14 mouse cellular contexts compared by ENCODE assay signal in the genomic region with DNA sequence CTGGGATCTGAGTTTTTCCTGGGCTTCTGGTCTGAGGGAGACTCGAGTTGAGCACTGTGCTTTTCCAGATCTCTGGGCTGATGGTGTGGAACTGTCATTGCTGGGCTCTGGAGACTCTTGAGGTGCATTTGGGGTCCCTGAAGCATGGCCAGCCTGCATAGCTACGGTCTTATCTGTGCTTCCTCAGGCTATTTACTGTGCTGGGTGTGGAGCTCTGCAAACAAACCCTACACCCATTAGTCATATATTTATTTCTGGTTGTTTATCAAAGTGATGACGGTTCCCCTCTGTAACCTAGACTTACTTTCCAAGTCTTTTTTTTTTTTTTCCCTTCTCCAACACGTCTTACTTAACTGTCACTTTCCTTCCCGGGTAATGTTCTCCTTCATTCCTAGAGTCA.
A peak's percentile ranks its signal among the peaks of the same experiment; 100 is the strongest.
DNase-seq lines count a peak whose midpoint lies in the region; ATAC-seq and TF ChIP-seq lines count a peak whose summit lies in the region.
"Had no signal": no experiment of that assay in that cellular context is flagged by ENCODE, and none has a peak within 500 bp of the region (broad histone marks: within the 10 kb centered on the region; RNA-seq: fewer than 3 reads in every experiment).

No protein-coding gene starts in this region.

- no peaks in the 10 kb centered on the region for H3K27me3 ChIP-seq in liver, embryonic 14.5 days (ENCODE audit: control insufficient read depth, insufficient read depth, low read length)
- H3K27me3 ChIP-seq in stomach, embryonic 16.5 days (ENCODE audit: control insufficient read depth, insufficient read depth, low read length): no peaks in the 10 kb centered on the region
- H3K27me3 ChIP-seq in forebrain, embryonic 16.5 days (replicated peaks; ENCODE audit: control insufficient read depth, insufficient read depth, low read length): no peaks in the 10 kb centered on the region
- no peaks in the 10 kb centered on the region for H3K27me3 ChIP-seq in forebrain, embryonic 10.5 days (ENCODE audit: poor library complexity, severe bottlenecking)

- 14% methylated on average over 5 of the region's 5 CpGs for WGBS in liver, embryonic 14.5 days (ENCODE audit: insufficient replicate concordance)
- 50% methylated on average over 5 of the region's 5 CpGs for WGBS in stomach, embryonic 16.5 days
- WGBS in forebrain, embryonic 16.5 days: 85% methylated on average over 5 of the region's 5 CpGs
- 89% methylated on average over 5 of the region's 5 CpGs for WGBS in forebrain, embryonic 10.5 days

- no peak overlapping the region for H3K4me3 ChIP-seq in liver, embryonic 14.5 days (ENCODE audit: insufficient read depth in 1 of 2, low read depth in 2 of 2, low read length in 2 of 2)
- no peak overlapping the region for H3K4me3 ChIP-seq in stomach, embryonic 16.5 days (replicated peaks; ENCODE audit: low read length)
- H3K4me3 ChIP-seq in forebrain, embryonic 16.5 days (replicated peaks; ENCODE audit: low read length): no peak overlapping the region
- no peak overlapping the region for H3K4me3 ChIP-seq in forebrain, embryonic 10.5 days
- H3K4me3 ChIP-seq: hindbrain, embryonic 10.5 days; left cerebral cortex, adult 2 months had no signal

- TF ChIP-seq CTCF in liver, embryonic 14.5 days (IDR thresholded peaks at IDR 0.05; ENCODE audit: low read depth): no peak

- no peaks in the 10 kb centered on the region for H3K36me3 ChIP-seq in liver, embryonic 14.5 days (replicated peaks; ENCODE audit: control insufficient read depth, insufficient read depth, low read depth)
- H3K36me3 ChIP-seq in stomach, embryonic 16.5 days (ENCODE audit: control insufficient read depth, insufficient read depth, low read length): no peaks in the 10 kb centered on the region
- H3K36me3 ChIP-seq in forebrain, embryonic 16.5 days (ENCODE audit: control insufficient read depth, insufficient read depth): no peaks in the 10 kb centered on the region
- H3K36me3 ChIP-seq in forebrain, embryonic 10.5 days (replicated peaks): peaks cover 31% of the 10 kb centered on the region

- H3K4me2 ChIP-seq in liver, embryonic 14.5 days (ENCODE audit: low read depth): peak overlapping the region; percentile 40
- no peak overlapping the region for H3K4me2 ChIP-seq in stomach, embryonic 16.5 days (ENCODE audit: low read depth, low read length)
- H3K4me2 ChIP-seq in forebrain, embryonic 16.5 days (ENCODE audit: low read length): no peak overlapping the region
- H3K4me2 ChIP-seq: heart, embryonic 11.5 days had no signal

- peak; percentile 54 for TF ChIP-seq EP300 in liver, embryonic 14.5 days (IDR thresholded peaks at IDR 0.05; ENCODE audit: low read depth)

- H3K27ac ChIP-seq in liver, embryonic 14.5 days: no peak overlapping the region
- peak overlapping the region; percentile 60; the same call in 1 of the 2 replicates for H3K27ac ChIP-seq in stomach, embryonic 16.5 days (ENCODE audit: low read length)
- H3K27ac ChIP-seq in forebrain, embryonic 16.5 days (ENCODE audit: low read length): no peak overlapping the region
- no peak overlapping the region for H3K27ac ChIP-seq in forebrain, embryonic 10.5 days
- H3K27ac ChIP-seq: hindbrain, embryonic 10.5 days; left cerebral cortex, adult 2 months had no signal

- H3K9ac ChIP-seq in liver, embryonic 14.5 days (replicated peaks): no peak overlapping the region
- H3K9ac ChIP-seq in stomach, embryonic 16.5 days (ENCODE audit: low read length): no peak overlapping the region
- no peak overlapping the region for H3K9ac ChIP-seq in forebrain, embryonic 16.5 days (replicated peaks; ENCODE audit: low read depth, low read length)

- DNase-seq in lung, postnatal 10 days: peak; percentile 40
- DNase-seq in lung, postnatal 25 days (ENCODE audit: low spot score): no peak
- DNase-seq in liver, embryonic 14.5 days (ENCODE audit: low read depth in 3 of 3, low spot score in 3 of 3): peak in 1 of 3 experiments; percentile 36
- no peak for DNase-seq in right cerebral cortex, postnatal 25 days
- no peak for DNase-seq in forebrain, embryonic 10.5 days (ENCODE audit: extremely low spot score, low spot score)
- DNase-seq: cerebellum, adult 9-11 months; right cerebral cortex, adult 18-20 months; thymus, postnatal 14 days had no signal

- H3K4me1 ChIP-seq in liver, embryonic 14.5 days (replicated peaks; ENCODE audit: control insufficient read depth in 2 of 2, insufficient read depth in 2 of 2, low read length in 1 of 2): peaks cover 13 to 31% of the 10 kb centered on the region in 2 experiments; a peak in 3 of 4 replicates
- peaks cover 15% of the 10 kb centered on the region; the same call in 1 of the 2 replicates for H3K4me1 ChIP-seq in stomach, embryonic 16.5 days (ENCODE audit: control insufficient read depth, insufficient read depth, low read length)
- peaks cover 30% of the 10 kb centered on the region for H3K4me1 ChIP-seq in forebrain, embryonic 16.5 days (replicated peaks; ENCODE audit: control insufficient read depth, insufficient read depth, low read length)
- H3K4me1 ChIP-seq in forebrain, embryonic 10.5 days: peaks cover 21% of the 10 kb centered on the region

- peak; percentile 81 for ATAC-seq in erythroblast, adult 5-6 weeks (replicated peaks; ENCODE audit: low FRiP score, poor library complexity, severe bottlenecking)
- ATAC-seq in liver, embryonic 14.5 days (ENCODE audit: insufficient read depth): peak; percentile 85
- ATAC-seq in stomach, embryonic 16.5 days (ENCODE audit: insufficient read depth, low FRiP score): peak; percentile 71; the same call in 1 of the 2 replicates
- ATAC-seq in forebrain, embryonic 16.5 days: no peak

- H3K9me3 ChIP-seq in liver, embryonic 14.5 days (ENCODE audit: control insufficient read depth, low read length): no peaks in the 10 kb centered on the region
- no peaks in the 10 kb centered on the region for H3K9me3 ChIP-seq in stomach, embryonic 16.5 days (replicated peaks; ENCODE audit: control insufficient read depth, low read length)
- no peaks in the 10 kb centered on the region for H3K9me3 ChIP-seq in forebrain, embryonic 16.5 days (ENCODE audit: control insufficient read depth, low read length)
- 0 out of 2 replicates have a peak, but pooled peaks cover 3% of the 10 kb centered on the region for H3K9me3 ChIP-seq in forebrain, embryonic 10.5 days
